In genomic region chr17:28659564-28659963, GRCm38 (mm10) we compare ENCODE assay signal across 13 mouse cellular contexts. TPM values are rescaled to one million over a fixed set of nuclear protein-coding genes. Genes with fewer than 3 reads are reported as not detected.
"Had no signal": no experiment of that assay in that cellular context is flagged by ENCODE, and none has a peak within 500 bp of the region (broad histone marks: within the 10 kb centered on the region; RNA-seq: fewer than 3 reads in every experiment).

No protein-coding gene starts in this region.

- H3K4me1 ChIP-seq: midbrain, embryonic 10.5 days had no signal

- H3K27me3 ChIP-seq: limb, embryonic 13.5 days; neural tube, embryonic 15.5 days had no signal

- H3K4me2 ChIP-seq: limb, embryonic 13.5 days; neural tube, embryonic 15.5 days had no signal

- H3K9ac ChIP-seq: limb, embryonic 13.5 days; liver, embryonic 14.5 days; neural tube, embryonic 15.5 days had no signal

- DNase-seq: kidney, adult 2 months; left cerebral cortex, postnatal 4 days; lung, adult 2 months; lung, postnatal 36 days; right cerebral cortex, adult 18-20 months; right cerebral cortex, postnatal 25 days; thymus, postnatal 36 days had no signal

- H3K4me3 ChIP-seq: limb, embryonic 13.5 days; midbrain, embryonic 10.5 days; myocyte; neural tube, embryonic 15.5 days had no signal

- ATAC-seq: intestine, embryonic 16.5 days had no signal

- H3K27ac ChIP-seq: limb, embryonic 13.5 days; liver, embryonic 14.5 days; midbrain, embryonic 10.5 days; neural tube, embryonic 15.5 days had no signal

- H3K9me3 ChIP-seq: limb, embryonic 13.5 days; midbrain, embryonic 10.5 days; neural tube, embryonic 15.5 days had no signal

- H3K36me3 ChIP-seq: limb, embryonic 13.5 days; midbrain, embryonic 10.5 days; neural tube, embryonic 15.5 days had no signal

RNA-seq across cellular contexts. Expression of gene Slc26a8, which starts 30.5 kb away (rescaled TPM):
- polyA plus RNA-seq: myocyte had no signal
